Mouse (Mus musculus) inflammation-experienced regulatory T-cells, adult 16 weeks (primary cell): Measurements from ENCODE around the gene Gorab. TPM values are rescaled to one million over a fixed set of nuclear protein-coding genes. Genes with fewer than 3 reads are reported as not detected.

Source experiments
- polyA plus RNA-seq: library from polyadenylated mRNA; unstranded; fragments of 100-300 nt; shearing (Covaris generic); gene quantifications from one replicate; pipeline ENCODE4 v1.2.1, GENCODE M21; 2017

Gene Gorab
- 17.7 TPM for polyA plus RNA-seq

DNA sequence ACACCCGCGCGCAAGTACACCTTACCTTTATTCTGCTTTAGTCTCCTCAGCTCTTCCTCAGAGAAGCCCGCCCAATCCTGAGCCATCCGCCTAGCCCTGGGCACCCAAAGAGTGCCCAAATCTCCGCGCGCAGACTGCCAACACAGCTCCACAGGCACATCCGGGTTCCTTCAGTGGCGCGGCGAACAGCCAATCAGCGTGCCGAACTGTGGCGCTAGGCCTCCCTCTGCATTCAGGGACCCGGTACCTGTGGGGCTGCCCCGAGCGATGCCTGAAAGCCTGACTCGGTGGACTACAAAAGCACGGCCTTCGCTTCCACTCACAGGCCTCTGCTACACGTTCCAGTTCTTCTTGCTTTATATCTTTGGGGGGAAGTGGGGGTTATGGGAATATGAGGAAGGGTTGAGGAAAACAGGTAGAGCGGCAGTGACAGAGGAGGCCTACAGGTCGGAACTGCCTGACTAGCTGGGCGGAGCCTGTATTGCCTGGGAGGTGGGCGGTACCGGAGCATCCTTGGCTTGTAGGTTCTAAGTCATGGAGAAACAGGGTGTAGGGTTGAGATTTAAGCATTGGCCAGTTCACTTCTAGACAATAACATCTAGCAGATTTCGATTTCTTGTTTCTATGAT lies at the start of gene Gorab:
TSS of gene Gorab (minus strand) at position 172 of the 629 bp plus-strand sequence.

Other genes with a start within 250 kb of the Gorab start
- not detected for gene Prrx1, start 90.0 kb downstream of the Gorab start, polyA plus RNA-seq